Mouse (Mus musculus) bone marrow, adult 2 months (tissue): ENCODE results near the gene Smyd3.

ENCODE experiments used
- CTCF ChIP-seq: fragments of 200-500 bp; IDR thresholded peaks from 2 replicates; pipeline ENCODE4 v1.5.1; 2011; ENCODE audit warnings: low read length, control low read depth; ENCODE audit not compliant: control insufficient read depth, insufficient read depth
- POLR2A ChIP-seq: fragments of 200-500 bp; IDR thresholded peaks from 2 replicates; pipeline ENCODE4 v1.6.1; 2011; ENCODE audit warnings: low read depth, mild to moderate bottlenecking, control low read depth, low read length, borderline replicate concordance; ENCODE audit not compliant: control insufficient read depth

- no peak for TF ChIP-seq POLR2A
- TF ChIP-seq CTCF, result peak; percentile 46
Observed at GRCm38 (mm10) chr1:179506530-179507315, 11.1 kb downstream of the Smyd3 start.
